Mouse (Mus musculus) kidney, adult 11 months (tissue): Measurements from ENCODE around the gene 2510039O18Rik.

ENCODE experiments used
- DNase-seq: peaks from one replicate; pipeline ENCODE4 v3.0.0; 2022

The 2510039O18Rik gene

GRCm38 (mm10) chr4:147940576-147941044, at the start of gene 2510039O18Rik:
TSS of gene 2510039O18Rik (plus strand) at chr4:147940895.
- peak; percentile 81 for DNase-seq

GRCm38 (mm10) chr4:147895815-147896330, 44.8 kb upstream of the 2510039O18Rik start:
- DNase-seq = no peak

GRCm38 (mm10) chr4:147896411-147896810, 44.3 kb upstream of the 2510039O18Rik start:
- DNase-seq = no peak

- DNase-seq = no peak
Measured at GRCm38 (mm10) chr4:147897348-147897747, 43.3 kb upstream of the 2510039O18Rik start.

- DNase-seq = peak; percentile 41
Measured at GRCm38 (mm10) chr4:147900452-147900851, 40.2 kb upstream of the 2510039O18Rik start.

- peak; percentile 38 for DNase-seq
Measured at GRCm38 (mm10) chr4:147902906-147903500, 37.7 kb upstream of the 2510039O18Rik start.

GRCm38 (mm10) chr4:147903601-147904000, 37.1 kb upstream of the 2510039O18Rik start:
- no peak for DNase-seq

GRCm38 (mm10) chr4:147904313-147905089, 36.2 kb upstream of the 2510039O18Rik start, which contains the start of gene Mfn2:
TSS of gene Mfn2 (minus strand) at chr4:147904704.
- peak; percentile 91 for DNase-seq

- no peak for DNase-seq
Measured at GRCm38 (mm10) chr4:147905090-147905659, 35.5 kb upstream of the 2510039O18Rik start.

- no peak for DNase-seq
Measured at GRCm38 (mm10) chr4:147906230-147906629, 34.5 kb upstream of the 2510039O18Rik start.

GRCm38 (mm10) chr4:147909486-147909885, 31.2 kb upstream of the 2510039O18Rik start:
- no peak for DNase-seq

GRCm38 (mm10) chr4:147918459-147919121, 22.1 kb upstream of the 2510039O18Rik start:
- peak; percentile 41 for DNase-seq

GRCm38 (mm10) chr4:147920973-147921372, 19.7 kb upstream of the 2510039O18Rik start:
- no peak for DNase-seq

GRCm38 (mm10) chr4:147922341-147922740, 18.4 kb upstream of the 2510039O18Rik start:
- DNase-seq = no peak

- peak; percentile 44 for DNase-seq
Measured at GRCm38 (mm10) chr4:147927705-147928104, 13.0 kb upstream of the 2510039O18Rik start.

GRCm38 (mm10) chr4:147928136-147928535, 12.6 kb upstream of the 2510039O18Rik start:
- DNase-seq = no peak

GRCm38 (mm10) chr4:147928540-147928939, 12.2 kb upstream of the 2510039O18Rik start:
- DNase-seq = no peak

- DNase-seq = no peak
Measured at GRCm38 (mm10) chr4:147930946-147931345, 9.7 kb upstream of the 2510039O18Rik start.

GRCm38 (mm10) chr4:147934134-147934533, 6.6 kb upstream of the 2510039O18Rik start:
- DNase-seq = no peak

- DNase-seq = no peak
Measured at GRCm38 (mm10) chr4:147934611-147935010, 6.1 kb upstream of the 2510039O18Rik start.

GRCm38 (mm10) chr4:147935904-147936303, 4.8 kb upstream of the 2510039O18Rik start:
- DNase-seq = no peak

- peak; percentile 85 for DNase-seq
Measured at GRCm38 (mm10) chr4:147936331-147936954, 4.3 kb upstream of the 2510039O18Rik start, which contains the start of gene Plod1. TSS of gene Plod1 (minus strand) at chr4:147936767.
